Comparison of ENCODE assay signal across 21 mouse cellular contexts in genomic region chr2:51128090-51128489, GRCm38 (mm10). TPM values are rescaled to one million over a fixed set of nuclear protein-coding genes. Genes with fewer than 3 reads are reported as not detected.
A peak's percentile ranks its signal among the peaks of the same experiment; 100 is the strongest.
DNase-seq lines count a peak whose midpoint lies in the region; ATAC-seq and TF ChIP-seq lines count a peak whose summit lies in the region.
"Had no signal": no experiment of that assay in that cellular context is flagged by ENCODE, and none has a peak within 500 bp of the region (broad histone marks: within the 10 kb centered on the region; RNA-seq: fewer than 3 reads in every experiment).

No protein-coding gene starts in this region.

- TF ChIP-seq POLR2A in embryonic fibroblast, embryonic 13.5 days (IDR thresholded peaks at IDR 0.05; ENCODE audit: low read depth, low read length), result peak; percentile 41

- no peak for DNase-seq in hindbrain, postnatal 0 days (ENCODE audit: low spot score)
- DNase-seq in limb, embryonic 11.5 days (ENCODE audit: low spot score), result no peak
- no peak for DNase-seq in limb, embryonic 10.5 days (ENCODE audit: low spot score)
- DNase-seq in adrenal gland, adult 2 months, result no peak
- DNase-seq in heart, embryonic 10.5 days (ENCODE audit: low spot score), result no peak
- DNase-seq: adrenal gland, postnatal 36 days; B cell, adult 2 months; cerebellum, adult 11-12 months; cerebellum, postnatal 14 days; embryo, embryonic 11 days; gastrocnemius, postnatal 36 days; left cerebral cortex, postnatal 4 days; lung, postnatal 14 days; thymus, postnatal 14 days had no signal

- H3K9me3 ChIP-seq in hindbrain, embryonic 12.5 days (replicated peaks), result no peaks in the 10 kb centered on the region
- H3K9me3 ChIP-seq in hindbrain, postnatal 0 days (ENCODE audit: low read length), result no peaks in the 10 kb centered on the region; the same call in 1 of the 2 replicates
- no peaks in the 10 kb centered on the region for H3K9me3 ChIP-seq in limb, embryonic 11.5 days (ENCODE audit: control insufficient read depth, low read length)
- H3K9me3 ChIP-seq in limb, embryonic 10.5 days (replicated peaks), result no peaks in the 10 kb centered on the region
- no peaks in the 10 kb centered on the region for H3K9me3 ChIP-seq in intestine, postnatal 0 days (ENCODE audit: control insufficient read depth)
- H3K9me3 ChIP-seq in heart, embryonic 10.5 days, result no peaks in the 10 kb centered on the region
- H3K9me3 ChIP-seq: neural tube, embryonic 12.5 days had no signal

- no peak overlapping the region for H3K9ac ChIP-seq in hindbrain, embryonic 12.5 days
- no peak overlapping the region for H3K9ac ChIP-seq in hindbrain, postnatal 0 days (replicated peaks; ENCODE audit: low read length)
- H3K9ac ChIP-seq in limb, embryonic 11.5 days (ENCODE audit: low read length), result no peak overlapping the region
- no peak overlapping the region for H3K9ac ChIP-seq in intestine, postnatal 0 days (ENCODE audit: low read depth, low read length)
- H3K9ac ChIP-seq: neural tube, embryonic 12.5 days had no signal

- WGBS in hindbrain, embryonic 12.5 days, result 92% methylated on average over 4 of the region's 4 CpGs
- 88% methylated on average over 4 of the region's 4 CpGs for WGBS in hindbrain, postnatal 0 days
- 72% methylated on average over 4 of the region's 4 CpGs for WGBS in limb, embryonic 11.5 days
- WGBS in limb, embryonic 10.5 days, result 83% methylated on average over 4 of the region's 4 CpGs
- 41% methylated on average over 4 of the region's 4 CpGs for WGBS in intestine, postnatal 0 days
- WGBS in heart, embryonic 10.5 days, result 78% methylated on average over 4 of the region's 4 CpGs

- 0 out of 2 replicates have a peak, but pooled peaks cover 3% of the 10 kb centered on the region for H3K4me1 ChIP-seq in hindbrain, embryonic 12.5 days
- H3K4me1 ChIP-seq in hindbrain, postnatal 0 days (ENCODE audit: insufficient read depth, low read length), result no peaks in the 10 kb centered on the region
- H3K4me1 ChIP-seq in limb, embryonic 11.5 days (ENCODE audit: control insufficient read depth, insufficient read depth, low read length), result no peaks in the 10 kb centered on the region
- no peaks in the 10 kb centered on the region for H3K4me1 ChIP-seq in limb, embryonic 10.5 days
- peaks cover 7% of the 10 kb centered on the region for H3K4me1 ChIP-seq in embryonic fibroblast, embryonic 13.5 days (ENCODE audit: control insufficient read depth, insufficient read depth, low read length)
- H3K4me1 ChIP-seq in intestine, postnatal 0 days (replicated peaks; ENCODE audit: control insufficient read depth, insufficient read depth, low read length), result 0 out of 2 replicates have a peak, but pooled peaks cover 7% of the 10 kb centered on the region
- H3K4me1 ChIP-seq in heart, embryonic 10.5 days, result no peaks in the 10 kb centered on the region

- no peak overlapping the region for H3K27ac ChIP-seq in hindbrain, embryonic 12.5 days
- no peak overlapping the region for H3K27ac ChIP-seq in hindbrain, postnatal 0 days
- H3K27ac ChIP-seq in limb, embryonic 11.5 days (replicated peaks; ENCODE audit: low read depth, low read length), result no peak overlapping the region
- H3K27ac ChIP-seq in limb, embryonic 10.5 days, result no peak overlapping the region
- H3K27ac ChIP-seq in embryonic fibroblast, embryonic 13.5 days (ENCODE audit: insufficient read depth, low read length), result no peak overlapping the region
- H3K27ac ChIP-seq in intestine, postnatal 0 days (ENCODE audit: low read depth, low read length), result no peak overlapping the region
- H3K27ac ChIP-seq in heart, embryonic 10.5 days, result no peak overlapping the region
- H3K27ac ChIP-seq: left cerebral cortex, adult 2 months; neural tube, embryonic 12.5 days had no signal

- H3K36me3 ChIP-seq in hindbrain, embryonic 12.5 days, result peaks cover 32% of the 10 kb centered on the region
- H3K36me3 ChIP-seq in hindbrain, postnatal 0 days (ENCODE audit: insufficient read depth, low read length), result peaks cover 16% of the 10 kb centered on the region; the same call in 1 of the 2 replicates
- peaks cover 4% of the 10 kb centered on the region for H3K36me3 ChIP-seq in limb, embryonic 11.5 days (ENCODE audit: control insufficient read depth, insufficient read depth, low read length)
- H3K36me3 ChIP-seq in limb, embryonic 10.5 days, result peaks cover 37% of the 10 kb centered on the region
- peaks cover 30% of the 10 kb centered on the region for H3K36me3 ChIP-seq in intestine, postnatal 0 days (ENCODE audit: control insufficient read depth, insufficient read depth)
- H3K36me3 ChIP-seq in heart, embryonic 10.5 days, result peaks cover 33% of the 10 kb centered on the region

- H3K4me3 ChIP-seq in hindbrain, embryonic 12.5 days, result no peak overlapping the region
- H3K4me3 ChIP-seq in hindbrain, postnatal 0 days (ENCODE audit: low read length), result no peak overlapping the region
- no peak overlapping the region for H3K4me3 ChIP-seq in limb, embryonic 11.5 days (ENCODE audit: low read depth, low read length)
- no peak overlapping the region for H3K4me3 ChIP-seq in limb, embryonic 10.5 days
- H3K4me3 ChIP-seq in embryonic fibroblast, embryonic 13.5 days (ENCODE audit: insufficient read depth, low read length), result no peak overlapping the region
- H3K4me3 ChIP-seq in intestine, postnatal 0 days (ENCODE audit: low read depth, low read length), result no peak overlapping the region
- no peak overlapping the region for H3K4me3 ChIP-seq in heart, embryonic 10.5 days
- H3K4me3 ChIP-seq: left cerebral cortex, adult 2 months; neural tube, embryonic 12.5 days had no signal

- H3K4me2 ChIP-seq in hindbrain, embryonic 12.5 days (replicated peaks), result no peak overlapping the region
- H3K4me2 ChIP-seq in hindbrain, postnatal 0 days (ENCODE audit: low read depth, low read length), result no peak overlapping the region
- H3K4me2 ChIP-seq in limb, embryonic 11.5 days (ENCODE audit: low read depth, severe bottlenecking), result no peak overlapping the region
- no peak overlapping the region for H3K4me2 ChIP-seq in intestine, postnatal 0 days (replicated peaks; ENCODE audit: low read depth)
- H3K4me2 ChIP-seq: neural tube, embryonic 12.5 days had no signal

- ATAC-seq in hindbrain, embryonic 12.5 days (ENCODE audit: low FRiP score), result peak; percentile 30; the same call in 1 of the 2 replicates
- ATAC-seq in hindbrain, postnatal 0 days, result no peak
- peak; percentile 35; the same call in 1 of the 2 replicates for ATAC-seq in limb, embryonic 11.5 days (ENCODE audit: insufficient number of reproducible peaks, low FRiP score, low TSS enrichment, low read depth)
- ATAC-seq in intestine, postnatal 0 days, result peak; percentile 80
- ATAC-seq: forebrain, embryonic 14.5 days; inflammation-experienced regulatory T-cells, adult 6 months had no signal

- H3K27me3 ChIP-seq in hindbrain, embryonic 12.5 days, result no peaks in the 10 kb centered on the region
- no peaks in the 10 kb centered on the region for H3K27me3 ChIP-seq in hindbrain, postnatal 0 days (ENCODE audit: insufficient read depth, low read length)
- H3K27me3 ChIP-seq in limb, embryonic 11.5 days (ENCODE audit: control insufficient read depth, insufficient read depth, low read length), result no peaks in the 10 kb centered on the region
- no peaks in the 10 kb centered on the region for H3K27me3 ChIP-seq in limb, embryonic 10.5 days (ENCODE audit: low read depth, poor library complexity, severe bottlenecking)
- H3K27me3 ChIP-seq in intestine, postnatal 0 days (replicated peaks; ENCODE audit: control insufficient read depth, insufficient read depth, low read length), result no peaks in the 10 kb centered on the region
- no peaks in the 10 kb centered on the region for H3K27me3 ChIP-seq in heart, embryonic 10.5 days (ENCODE audit: insufficient read depth, poor library complexity, severe bottlenecking)
- H3K27me3 ChIP-seq: neural tube, embryonic 12.5 days had no signal

- TF ChIP-seq CTCF in hindbrain, postnatal 0 days (IDR thresholded peaks at IDR 0.05; ENCODE audit: low read depth), result no peak
- no peak for TF ChIP-seq CTCF in embryonic fibroblast, embryonic 13.5 days (IDR thresholded peaks at IDR 0.05; ENCODE audit: borderline replicate concordance, insufficient read depth, low read length)
- TF ChIP-seq CTCF in intestine, postnatal 0 days (IDR thresholded peaks at IDR 0.05; ENCODE audit: low read depth), result no peak

RNA-seq across cellular contexts. Expression of gene Rnd3, which starts 20.8 kb away (rescaled TPM):
- 321 and 363 TPM in 2 replicates for polyA plus RNA-seq in hindbrain, embryonic 12.5 days (2016; fragmentation: Nextera tagmentation; extraction: Ambion mirVana)
- total RNA-seq in hindbrain, postnatal 0 days (2014; rRNA removed), result 41.5 and 43.1 TPM in 2 replicates
- polyA plus RNA-seq in hindbrain, postnatal 0 days (2015; fragmentation: Nextera tagmentation; extraction: Ambion mirVana), result 57.9 and 60.1 TPM in 2 replicates
- polyA plus RNA-seq in limb, embryonic 11.5 days (2014; fragmentation: Nextera tagmentation; extraction: Ambion mirVana), result 136 and 156 TPM in 2 replicates
- 88.6 and 111 TPM in 2 replicates for polyA plus RNA-seq in limb, embryonic 10.5 days (2016; fragmentation: Nextera tagmentation; extraction: Ambion mirVana)
- 233 and 320 TPM in 2 replicates for polyA plus RNA-seq in embryonic fibroblast, embryonic 13.5 days (2011; ENCODE audit: insufficient read length, low read depth, missing spikeins)
- 16.5 and 18.1 TPM in 2 replicates for polyA plus RNA-seq in intestine, postnatal 0 days (2015; fragmentation: Nextera tagmentation; extraction: Ambion mirVana)
- total RNA-seq in adrenal gland, adult 2 months (2021), result 10 to 100 TPM; 36.7 to 36.9 TPM
- 0.57 and 0.83 TPM in 2 replicates for polyA plus RNA-seq in adrenal gland, adult 2 months (2012; rRNA removed)
- 35.7 and 56.8 TPM in 2 replicates for polyA plus RNA-seq in heart, embryonic 10.5 days (2016; fragmentation: Nextera tagmentation; extraction: Ambion mirVana)
